Mouse (Mus musculus): ENCODE results near the gene Dennd1a. TPM values are rescaled to one million over a fixed set of nuclear protein-coding genes. Genes with fewer than 3 reads are reported as not detected.

The Dennd1a gene
- total RNA-seq, 2 experiments from 2014 or later, result 34.2 to 37.0 TPM

DNA sequence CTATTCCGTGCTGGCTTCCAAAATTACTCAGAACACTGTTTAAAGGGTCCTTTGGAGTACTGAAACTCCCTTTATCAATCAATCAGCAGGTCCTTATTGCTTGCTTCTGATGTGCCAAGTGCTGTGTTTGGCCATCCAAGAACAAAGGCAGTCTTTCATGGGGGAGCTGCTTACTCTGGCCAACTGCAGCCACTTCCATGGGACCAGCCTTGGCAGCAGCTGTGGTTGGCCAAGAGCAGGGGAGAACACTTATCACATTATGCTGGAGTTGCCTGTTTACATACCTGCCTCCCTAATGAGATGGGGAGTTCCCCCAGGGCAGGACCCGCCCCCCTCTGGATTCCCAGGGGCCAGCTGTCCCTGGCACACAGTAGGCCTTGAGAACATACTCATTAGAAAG is 432.0 kb downstream of the Dennd1a start:
- no peak for ATAC-seq (replicated peaks; ENCODE audit: low FRiP score, low TSS enrichment, poor library complexity, severe bottlenecking)

DNA sequence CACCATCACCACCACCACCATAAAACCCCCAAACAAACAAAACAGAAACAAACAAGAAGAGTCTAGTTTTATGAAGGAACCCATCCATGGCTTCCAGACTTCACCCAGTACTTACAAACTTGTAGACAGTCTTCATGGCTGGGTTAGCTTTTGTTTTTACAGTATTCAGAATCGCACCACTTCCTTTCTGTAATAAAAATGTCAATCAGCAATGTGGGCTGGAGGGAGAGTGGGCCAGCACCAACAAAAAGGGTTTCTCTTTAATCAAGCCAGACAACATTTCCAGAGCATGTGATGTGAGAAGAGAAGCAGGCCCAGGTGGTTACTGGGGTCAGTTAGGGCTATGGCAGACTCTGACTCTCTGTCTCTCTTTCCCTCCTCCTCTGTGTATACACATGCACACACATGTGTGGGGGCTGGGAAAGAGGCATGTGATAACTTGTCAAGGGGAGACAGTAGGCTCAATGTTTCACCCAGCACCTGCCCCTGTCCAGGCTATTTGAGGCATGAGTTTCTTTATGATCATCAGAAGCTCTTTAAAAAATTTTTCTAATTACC is 433.2 kb downstream of the Dennd1a start:
- ATAC-seq (replicated peaks; ENCODE audit: low FRiP score, low TSS enrichment, poor library complexity, severe bottlenecking), result no peak

DNA sequence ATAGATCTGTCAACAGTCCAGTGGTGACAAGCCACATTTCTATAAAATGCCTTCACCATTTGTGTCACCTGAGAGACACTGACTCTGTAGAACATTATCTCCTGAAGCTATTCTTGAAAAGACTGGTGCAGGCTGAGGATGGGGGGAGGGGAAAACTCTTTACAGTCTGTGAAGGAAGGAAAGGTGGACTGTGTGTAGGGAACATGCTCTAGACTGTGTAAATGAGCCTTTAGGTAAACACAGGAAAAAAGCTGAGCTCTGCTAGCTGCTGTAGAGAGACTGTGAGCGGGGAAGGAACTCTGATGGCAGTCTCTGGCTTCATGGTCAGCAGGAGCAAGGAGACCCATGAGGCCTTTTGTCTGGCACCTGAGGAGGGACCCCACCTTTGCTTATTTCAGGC is 436.6 kb downstream of the Dennd1a start:
- no peak for ATAC-seq (replicated peaks; ENCODE audit: low FRiP score, low TSS enrichment, poor library complexity, severe bottlenecking)

DNA sequence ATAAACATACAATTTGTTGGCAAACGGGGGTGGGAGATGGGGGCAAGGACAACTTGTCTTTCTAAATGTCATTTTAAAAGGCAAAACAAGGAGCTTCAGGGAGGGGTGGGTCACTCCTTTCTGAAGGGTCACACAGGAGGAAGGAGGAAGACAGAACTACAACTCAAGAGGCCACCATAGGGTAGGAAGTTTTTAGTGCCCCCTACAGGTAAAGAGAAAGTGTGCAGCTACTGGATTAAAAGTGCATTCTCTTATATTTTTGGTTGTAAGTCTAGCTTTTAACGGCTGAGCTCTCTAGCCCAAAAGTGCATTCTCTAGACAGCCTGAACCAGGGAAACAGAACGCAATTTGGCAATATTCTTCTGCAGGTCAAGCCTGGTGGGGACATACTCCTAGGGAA is 437.8 kb downstream of the Dennd1a start:
- no peak for ATAC-seq (replicated peaks; ENCODE audit: low FRiP score, low TSS enrichment, poor library complexity, severe bottlenecking)

DNA sequence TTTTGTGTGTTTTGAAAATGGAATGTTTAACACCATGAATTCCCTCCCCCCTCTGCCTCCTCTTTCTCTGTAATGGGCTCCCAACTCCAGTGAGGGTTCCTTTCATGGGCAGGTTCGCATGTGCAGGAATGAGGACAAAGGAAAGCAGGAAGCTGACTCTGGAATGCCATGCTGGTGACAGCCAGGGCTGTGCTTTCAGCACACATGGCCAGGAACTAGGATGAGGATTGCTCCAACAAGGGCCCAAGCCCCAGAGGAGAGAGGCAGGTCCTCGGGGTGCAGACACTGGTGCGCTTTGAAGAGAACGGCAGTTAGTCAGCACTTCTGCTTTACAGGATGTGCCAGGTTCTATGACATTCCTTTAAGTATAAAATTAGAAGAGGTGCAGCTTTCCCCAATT is 444.5 kb downstream of the Dennd1a start:
- ATAC-seq (replicated peaks; ENCODE audit: low FRiP score, low TSS enrichment, poor library complexity, severe bottlenecking), result 0 out of 2 replicates have a peak, but pooled peaks have one; percentile 41

DNA sequence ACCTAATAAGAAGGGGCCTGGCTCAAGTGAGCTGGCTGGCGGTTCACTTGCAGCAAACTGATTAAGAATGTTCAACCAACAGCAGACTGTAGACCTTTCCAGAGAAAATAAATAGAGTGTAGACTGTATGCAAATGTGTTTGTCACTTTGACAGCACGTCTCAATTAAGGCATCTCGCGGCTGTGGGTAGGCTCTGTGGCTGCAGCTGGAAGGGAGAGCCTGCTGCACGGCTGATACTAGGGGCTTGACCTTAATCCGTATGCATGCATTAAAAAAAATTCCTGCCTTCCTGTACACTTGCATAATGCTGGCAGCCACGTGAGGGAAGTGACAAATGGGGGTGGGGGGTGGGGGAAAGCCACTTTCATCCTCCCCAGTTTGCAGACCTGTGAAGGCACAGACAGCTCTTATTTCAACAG is 445.0 kb downstream of the Dennd1a start:
- ATAC-seq (replicated peaks; ENCODE audit: low FRiP score, low TSS enrichment, poor library complexity, severe bottlenecking), result peak; percentile 34; the same call in 1 of the 2 replicates

DNA sequence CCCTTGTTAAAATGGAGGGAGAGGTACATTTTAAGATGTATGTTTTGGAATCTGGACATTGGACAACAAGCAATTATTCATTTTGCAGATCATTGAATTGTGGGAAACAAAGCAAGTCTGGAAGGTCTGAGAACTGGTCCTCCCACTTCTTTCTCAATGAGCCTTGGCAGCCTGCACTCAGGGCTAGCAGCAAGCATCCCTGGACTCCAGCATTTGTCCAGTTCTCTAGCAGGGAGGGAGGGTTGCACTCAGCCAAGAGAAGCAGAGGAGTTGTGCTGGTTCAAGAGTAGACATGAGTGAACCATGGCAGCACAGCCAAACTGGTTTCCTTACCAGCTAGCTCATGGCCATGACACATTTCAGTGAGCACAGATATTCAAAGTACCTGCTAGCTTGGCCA is 447.3 kb downstream of the Dennd1a start:
- no peak for ATAC-seq (replicated peaks; ENCODE audit: low FRiP score, low TSS enrichment, poor library complexity, severe bottlenecking)

DNA sequence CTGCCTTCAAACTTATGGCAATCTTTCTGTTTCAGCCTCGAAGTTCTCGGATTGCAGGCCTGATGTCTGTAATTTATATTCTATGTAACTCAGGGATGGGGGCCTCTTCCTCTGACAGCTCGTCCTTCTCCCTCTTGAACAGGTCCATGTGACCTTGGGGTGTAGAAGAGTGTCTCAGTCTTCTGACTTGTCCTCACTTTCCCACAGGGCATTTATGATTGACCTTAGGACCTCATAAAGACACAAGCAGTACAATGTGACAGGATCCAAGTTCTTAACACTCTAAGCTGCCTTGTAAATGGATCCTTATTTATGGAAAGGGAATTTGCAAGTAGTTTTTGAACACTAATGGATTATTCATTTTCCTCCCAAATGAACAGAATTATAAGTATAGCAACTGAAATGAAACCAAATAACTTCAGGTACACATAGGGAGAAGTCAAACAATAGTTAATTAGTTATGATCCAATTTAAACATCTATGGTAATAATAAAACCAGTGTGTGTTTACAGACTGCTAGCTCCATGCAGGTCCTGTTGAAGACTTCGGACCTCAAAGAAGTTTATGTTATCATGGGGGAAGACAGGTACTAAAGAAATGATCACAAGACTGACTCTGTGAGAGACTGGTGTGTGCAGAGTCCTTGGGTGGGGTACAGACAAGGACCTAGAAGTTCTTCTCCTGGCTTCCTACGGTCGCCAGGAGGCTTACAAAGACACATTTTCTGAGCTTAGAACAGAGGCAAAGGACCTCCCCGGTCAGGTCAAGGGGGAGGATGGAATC is 448.8 kb downstream of the Dennd1a start:
- no peak for ATAC-seq (replicated peaks; ENCODE audit: low FRiP score, low TSS enrichment, poor library complexity, severe bottlenecking)

DNA sequence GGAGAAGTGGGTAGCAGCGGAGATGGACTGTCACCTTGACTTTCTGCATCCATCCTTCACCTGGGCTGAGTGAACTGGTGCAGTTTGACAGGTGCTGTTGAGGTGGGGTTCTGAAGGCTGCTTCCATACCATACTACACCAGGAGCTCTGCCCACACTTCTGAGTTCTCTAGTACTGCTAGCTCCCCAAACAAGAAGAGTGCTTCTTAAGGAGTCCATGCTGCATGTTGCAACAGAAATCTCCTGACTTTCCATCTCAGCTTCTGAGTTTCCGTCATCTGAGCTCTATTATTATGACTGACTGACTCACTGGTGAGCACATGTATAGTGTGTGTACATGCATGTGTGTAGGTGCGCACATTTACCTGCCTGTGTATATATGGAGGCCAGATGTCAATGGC is 449.6 kb downstream of the Dennd1a start:
- ATAC-seq (replicated peaks; ENCODE audit: low FRiP score, low TSS enrichment, poor library complexity, severe bottlenecking), result no peak

DNA sequence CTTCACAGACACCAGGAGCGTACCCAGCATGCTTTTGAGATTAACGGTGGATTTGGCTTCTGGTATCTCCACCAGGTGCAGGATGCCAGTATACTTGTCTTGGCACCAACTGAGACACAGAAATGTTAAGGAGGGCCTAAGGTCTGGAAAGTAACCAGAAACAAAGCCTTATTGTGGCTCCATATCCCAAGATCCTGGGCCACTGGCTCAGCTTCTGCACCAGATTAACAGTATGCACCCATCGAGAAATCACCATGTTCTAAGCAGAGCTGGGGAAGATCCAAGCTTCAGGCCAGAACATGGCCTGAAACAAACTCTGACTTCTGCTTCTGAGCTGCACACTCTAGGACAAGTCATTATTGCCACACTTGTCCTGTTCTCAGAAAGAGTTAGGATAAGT is 450.3 kb downstream of the Dennd1a start:
- ATAC-seq (replicated peaks; ENCODE audit: low FRiP score, low TSS enrichment, poor library complexity, severe bottlenecking), result no peak

DNA sequence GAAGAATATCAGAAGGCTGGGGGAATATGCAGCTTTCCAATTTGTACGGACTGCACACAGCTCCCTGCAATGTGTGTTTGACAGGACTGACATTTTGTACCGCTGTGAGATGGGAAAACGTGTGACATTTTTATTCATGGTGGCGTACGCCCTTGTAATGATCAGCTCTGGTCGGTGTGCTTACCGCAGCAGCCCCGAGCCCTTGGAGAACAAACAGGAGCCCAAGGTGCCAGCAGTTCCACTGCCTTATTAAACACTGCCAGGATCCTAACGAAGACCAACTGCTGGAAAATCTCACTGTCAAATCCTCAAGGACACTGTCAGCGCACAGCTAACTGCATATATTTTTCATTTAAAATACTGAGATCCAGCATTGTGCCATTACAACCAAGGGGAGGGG is 454.9 kb downstream of the Dennd1a start:
- ATAC-seq (replicated peaks; ENCODE audit: low FRiP score, low TSS enrichment, poor library complexity, severe bottlenecking), result no peak

DNA sequence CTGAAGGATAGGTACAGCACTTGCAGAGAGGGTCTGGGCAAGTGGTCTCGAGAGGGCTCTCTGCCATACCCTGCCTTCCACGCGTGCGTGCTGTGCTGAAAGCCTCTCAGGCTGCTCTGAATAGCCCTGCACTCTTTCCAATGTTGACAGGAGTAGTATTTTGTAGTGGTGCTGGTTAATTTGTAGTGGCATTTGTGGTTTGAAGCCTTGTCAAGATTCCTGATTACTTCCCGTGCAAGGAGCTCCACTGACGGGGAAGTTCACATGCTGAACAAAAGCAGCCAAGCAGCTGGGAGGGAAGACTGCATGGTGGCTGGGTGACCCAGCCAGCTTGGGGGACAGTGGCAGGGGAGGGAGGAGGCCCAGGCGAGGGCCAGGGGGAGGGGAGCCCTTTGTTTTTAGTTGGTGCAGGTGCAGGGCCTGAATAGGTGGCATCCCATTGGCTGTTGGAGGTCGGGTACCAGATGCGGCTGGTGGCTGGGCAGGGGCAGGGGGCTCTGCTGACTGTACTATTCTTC is 457.4 kb downstream of the Dennd1a start:
- ATAC-seq (replicated peaks; ENCODE audit: low FRiP score, low TSS enrichment, poor library complexity, severe bottlenecking), result no peak

DNA sequence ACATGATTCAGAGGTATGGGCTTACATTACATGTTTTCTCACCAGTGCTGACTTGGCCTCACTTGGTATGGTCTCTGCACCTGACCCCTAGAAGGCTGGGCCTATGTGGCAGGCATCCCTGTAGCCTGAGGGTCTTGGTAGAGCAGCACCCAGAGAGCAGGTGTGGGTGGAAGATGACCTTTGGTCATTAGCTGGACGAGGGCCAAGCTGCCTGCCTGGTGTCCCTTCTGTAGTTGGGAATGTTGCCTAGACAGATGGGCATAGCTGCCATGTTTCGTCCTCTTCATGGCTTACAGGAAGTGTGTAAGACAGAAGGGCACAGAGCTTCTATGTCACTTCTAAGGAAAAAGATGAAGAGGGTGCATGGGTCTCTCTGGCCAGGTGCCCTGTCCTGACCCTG is 463.4 kb downstream of the Dennd1a start:
- ATAC-seq (replicated peaks; ENCODE audit: low FRiP score, low TSS enrichment, poor library complexity, severe bottlenecking), result no peak

DNA sequence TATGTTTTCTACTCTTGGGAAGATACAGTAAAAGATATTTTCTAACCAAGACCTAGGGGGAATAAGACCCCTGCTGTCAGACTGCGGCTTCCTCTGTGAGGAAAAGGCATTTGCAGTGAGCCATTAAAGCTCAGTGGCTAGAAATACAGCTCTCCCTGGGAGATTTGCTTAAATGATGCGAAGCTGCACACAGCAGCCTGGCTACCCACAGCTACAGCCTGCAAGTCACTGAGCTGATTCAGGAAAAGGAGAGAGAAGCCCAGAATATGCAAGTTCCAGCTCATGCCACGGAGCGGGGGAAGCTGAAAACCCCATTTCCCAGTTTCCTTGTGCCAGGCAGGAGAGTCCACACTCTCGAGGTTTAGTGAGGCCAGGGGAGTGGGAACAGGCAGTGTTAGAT is 465.1 kb downstream of the Dennd1a start:
- ATAC-seq (replicated peaks; ENCODE audit: low FRiP score, low TSS enrichment, poor library complexity, severe bottlenecking), result no peak

DNA sequence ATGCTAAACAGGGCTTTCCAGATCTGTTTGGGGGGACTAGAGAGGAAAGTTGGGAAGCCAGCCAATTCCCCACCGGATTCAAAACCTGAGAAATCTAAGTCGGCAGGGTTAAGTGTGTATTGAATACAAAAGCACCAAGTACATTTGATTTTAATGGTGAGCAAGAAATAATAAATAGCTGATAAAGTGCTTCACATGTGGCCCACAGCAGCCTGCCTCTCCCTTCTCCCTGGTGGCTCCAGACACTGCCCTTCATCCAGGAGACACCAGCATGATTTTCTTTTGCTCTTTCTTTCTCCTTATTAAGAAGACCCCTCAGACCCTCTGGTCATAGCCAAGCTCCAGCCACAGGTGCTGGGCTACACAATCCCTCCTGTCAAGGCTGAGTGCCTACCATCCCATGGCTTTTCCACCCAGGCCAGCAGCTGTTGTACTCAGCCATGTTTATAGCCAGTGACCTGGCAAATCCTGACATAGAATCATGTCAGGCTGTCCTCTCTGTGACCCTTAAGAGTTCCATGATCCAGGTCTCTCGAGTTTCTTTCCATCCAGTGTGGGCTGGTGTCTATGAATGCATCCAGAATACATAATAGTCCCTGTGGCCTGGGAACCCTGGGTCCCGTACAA is 467.6 kb downstream of the Dennd1a start:
- no peak for ATAC-seq (replicated peaks; ENCODE audit: low FRiP score, low TSS enrichment, poor library complexity, severe bottlenecking)

DNA sequence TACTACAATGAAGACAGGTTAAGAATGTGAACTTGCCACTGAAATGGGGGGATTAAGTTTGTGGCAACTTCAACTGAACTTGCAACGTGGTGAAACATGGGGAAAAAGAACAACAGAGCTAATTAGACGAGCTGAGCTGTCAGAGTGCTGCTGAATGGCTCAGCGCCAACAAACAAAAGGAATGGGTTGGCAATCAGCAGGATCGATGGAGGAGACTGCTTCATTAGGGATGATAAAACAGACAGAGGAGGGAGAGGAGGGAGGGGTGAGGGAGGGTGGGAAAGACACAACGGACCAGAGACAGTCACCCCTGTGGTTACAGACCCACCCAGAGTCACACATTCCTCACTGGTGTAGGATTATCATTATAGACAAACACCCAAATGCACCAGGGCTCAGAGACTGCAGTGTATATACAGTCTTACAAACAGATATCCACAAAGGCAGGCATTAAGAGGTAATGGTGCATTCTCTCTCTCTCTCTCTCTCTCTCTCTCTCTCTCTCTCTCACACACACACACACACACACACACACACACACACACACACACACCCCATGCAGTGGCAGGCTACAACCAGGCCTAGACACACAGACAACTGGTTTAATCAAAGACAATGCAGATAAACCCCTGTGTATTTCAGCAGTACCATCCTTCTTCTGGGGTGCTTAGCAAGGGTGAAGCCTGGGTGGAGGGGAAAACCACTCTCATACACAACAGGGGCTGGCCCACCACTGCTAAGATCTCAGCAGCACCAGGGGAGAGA is 468.2 kb downstream of the Dennd1a start:
- no peak for ATAC-seq (replicated peaks; ENCODE audit: low FRiP score, low TSS enrichment, poor library complexity, severe bottlenecking)

DNA sequence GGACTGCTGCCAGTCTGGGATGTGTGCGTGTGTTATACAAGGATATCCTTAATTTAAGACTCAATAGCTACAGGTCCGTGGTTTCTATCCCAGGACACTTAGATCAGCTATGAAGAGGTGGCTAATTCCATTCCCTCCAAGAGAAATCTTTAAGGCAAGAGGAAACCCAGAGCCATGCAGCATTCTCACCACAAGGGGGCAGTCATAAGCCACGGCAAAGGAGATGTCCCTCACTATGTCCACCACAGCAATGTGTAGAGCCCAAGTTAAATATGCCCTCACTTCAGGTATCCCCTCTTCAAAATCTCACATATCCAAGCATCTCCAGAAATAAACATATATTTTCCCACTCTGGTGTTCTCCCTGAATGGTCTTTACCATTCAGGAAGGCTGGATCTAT is 471.5 kb downstream of the Dennd1a start:
- ATAC-seq (replicated peaks; ENCODE audit: low FRiP score, low TSS enrichment, poor library complexity, severe bottlenecking), result peak; percentile 73

DNA sequence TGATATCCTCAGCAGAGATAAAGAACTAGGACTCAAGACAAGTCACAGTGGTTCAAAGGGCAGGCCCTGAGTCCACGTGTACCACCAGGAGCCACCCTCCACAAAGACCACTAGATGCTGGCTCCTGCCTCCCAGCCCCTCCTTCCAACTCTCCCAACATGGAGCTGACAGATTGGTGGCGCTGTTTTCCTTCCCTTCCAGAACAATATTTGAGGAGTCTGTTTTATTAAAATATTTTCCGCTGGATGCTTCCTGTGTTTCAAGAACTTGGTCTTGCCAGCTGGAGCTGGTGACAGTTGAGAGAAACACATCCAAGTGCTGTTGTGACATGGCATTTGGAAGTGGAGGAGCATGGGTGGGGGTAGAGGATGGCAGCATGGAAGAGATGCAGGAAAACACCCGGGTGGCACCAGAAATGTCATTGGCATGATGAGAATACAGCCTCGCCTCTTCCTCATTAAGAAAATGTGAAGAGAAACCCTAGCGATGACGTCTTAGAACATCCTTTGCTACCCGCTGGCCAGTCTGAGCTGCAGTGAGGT is 472.3 kb downstream of the Dennd1a start:
- no peak for ATAC-seq (replicated peaks; ENCODE audit: low FRiP score, low TSS enrichment, poor library complexity, severe bottlenecking)

DNA sequence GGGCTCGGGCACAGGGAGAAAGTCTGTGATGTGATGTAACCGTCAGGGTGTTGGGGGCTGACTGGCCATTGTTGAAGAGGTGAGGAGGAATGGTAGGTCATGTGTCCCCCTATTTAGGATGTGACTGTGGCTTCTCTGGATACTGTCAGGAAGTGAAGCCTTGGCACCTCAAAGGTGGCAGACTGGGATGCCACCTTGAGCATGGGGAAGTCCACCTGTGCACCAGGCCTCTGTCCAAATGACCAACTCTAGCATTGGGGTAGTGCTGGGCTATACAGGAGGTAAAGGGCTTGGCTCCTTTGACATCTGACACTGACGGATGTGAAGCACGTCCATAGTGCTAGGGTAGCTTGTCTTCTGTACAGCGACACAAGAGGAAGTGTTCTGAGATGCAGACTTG is 474.8 kb downstream of the Dennd1a start:
- ATAC-seq (replicated peaks; ENCODE audit: low FRiP score, low TSS enrichment, poor library complexity, severe bottlenecking), result no peak

DNA sequence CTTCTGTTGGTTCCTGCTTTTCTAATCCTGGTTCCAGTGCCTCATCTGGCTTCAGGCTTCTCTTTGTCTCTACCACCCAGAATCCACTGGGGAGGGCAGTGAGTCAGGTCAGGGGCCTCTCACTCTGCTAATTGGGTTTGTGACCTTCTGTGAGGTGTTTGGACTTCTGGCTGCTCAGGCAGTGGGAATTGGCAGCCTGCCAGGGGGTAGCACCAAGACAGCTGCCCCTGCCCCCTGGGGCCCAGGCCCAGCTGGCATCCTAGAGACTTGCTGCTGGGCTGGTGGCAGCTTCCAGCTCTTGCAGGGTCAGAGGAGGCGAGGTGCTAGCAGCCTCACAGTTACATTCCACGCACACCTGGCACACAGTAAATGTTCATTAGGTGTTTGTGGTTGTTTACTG is 475.5 kb downstream of the Dennd1a start:
- no peak for ATAC-seq (replicated peaks; ENCODE audit: low FRiP score, low TSS enrichment, poor library complexity, severe bottlenecking)

Data from megakaryocyte-erythroid progenitor cell, adult 5-6 weeks (primary cell).